Mouse (Mus musculus) limb, embryonic 11.5 days (tissue): Measurements from ENCODE around the gene Sprr2h. TPM values are rescaled to one million over a fixed set of nuclear protein-coding genes. Genes with fewer than 3 reads are reported as not detected.

ENCODE experiments used
- ATAC-seq: fragments of 200-750 bp; cut with Nextera tagmentation; 2 replicates; pipeline ENCODE4 v1.8.0; 2017; ENCODE audit warnings: low read depth; ENCODE audit not compliant: insufficient number of reproducible peaks, low FRiP score, low TSS enrichment
- DNase-seq: peaks from one replicate; pipeline ENCODE4 v3.0.0-alpha.2; 2015; ENCODE audit warnings: low spot score
- H3K27ac ChIP-seq: fragments of 300-500 bp; sonication (generic); replicated peaks from 2 replicates; pipeline ENCODE4 v1.5.1; 2014; ENCODE audit warnings: low read depth, mild to moderate bottlenecking, low read length
- H3K27me3 ChIP-seq: fragments of 300-500 bp; sonication (generic); 2 replicates; pipeline ENCODE4 v1.6.1; 2014; ENCODE audit warnings: mild to moderate bottlenecking, low read length, mixed read lengths; ENCODE audit not compliant: control insufficient read depth, insufficient read depth
- H3K36me3 ChIP-seq: fragments of 300-500 bp; sonication (generic); 2 replicates; pipeline ENCODE4 v1.6.1; 2014; ENCODE audit warnings: mild to moderate bottlenecking, low read length, moderate library complexity, mixed read lengths; ENCODE audit not compliant: control insufficient read depth, insufficient read depth
- H3K4me1 ChIP-seq: fragments of 300-500 bp; sonication (generic); 2 replicates; pipeline ENCODE4 v1.6.1; 2014; ENCODE audit warnings: low read length, mixed read lengths; ENCODE audit not compliant: control insufficient read depth, insufficient read depth
- H3K4me2 ChIP-seq: fragments of 300-500 bp; sonication (generic); 2 replicates; pipeline ENCODE4 v1.6.1; 2014; ENCODE audit warnings: low read depth, mild to moderate bottlenecking, moderate library complexity; ENCODE audit not compliant: severe bottlenecking
- H3K4me3 ChIP-seq: fragments of 300-500 bp; sonication (generic); 2 replicates; pipeline ENCODE4 v1.5.1; 2014; ENCODE audit warnings: low read depth, low read length
- H3K9ac ChIP-seq: fragments of 300-500 bp; sonication (generic); 2 replicates; pipeline ENCODE4 v1.6.1; 2014; ENCODE audit warnings: mild to moderate bottlenecking, low read length
- H3K9me3 ChIP-seq: fragments of 300-500 bp; sonication (generic); 2 replicates; pipeline ENCODE4 v1.6.1; 2016; ENCODE audit warnings: low read length; ENCODE audit not compliant: control insufficient read depth
- WGBS: fragments of 180-500 bp; shearing (Covaris S2); extraction: QIAGEN DNeasy Blood & Tissue Kit; methylation state at CpG from one replicate; pipeline ENCODE4 v1.1.7; 2014; 5-methylcytosine and 5-hydroxymethylcytosine counted together
- polyA plus RNA-seq: library from polyadenylated mRNA; unstranded; fragments of >200 nt; fragmentation: Nextera tagmentation; extraction: Ambion mirVana; gene quantifications from 2 replicates; pipeline ENCODE4 v1.2.1, GENCODE M21; 2014

The Sprr2h gene
- polyA plus RNA-seq, result not detected in 2 replicates

DNA sequence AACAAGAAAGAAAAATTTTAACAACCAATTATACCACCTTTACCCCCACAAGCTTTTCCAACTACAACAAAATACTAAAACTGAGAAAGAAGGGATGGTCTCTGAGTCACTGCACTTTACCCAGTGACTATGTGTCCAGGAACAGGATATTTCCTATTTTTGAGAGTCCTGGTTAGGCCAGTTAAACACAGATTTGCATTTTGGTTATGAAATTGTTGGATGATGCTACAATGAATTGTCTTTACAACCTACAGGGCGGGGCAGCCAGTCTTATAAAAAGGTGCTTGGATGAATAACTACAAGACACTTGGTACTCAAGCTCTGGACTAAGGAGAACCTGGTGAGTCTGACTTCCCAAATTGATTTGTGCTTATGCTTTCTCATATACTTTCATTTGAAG is at the start of gene Sprr2h:
Gene Sprr2h, plus strand, starts transcription at position 301 of the 400 bp plus-strand sequence.
- no peak for DNase-seq
- no peak for ATAC-seq
- Histone ChIP-seq H3K27me3 (no peaks in the 10 kb centered on the region), H3K9me3 (no peaks in the 10 kb centered on the region), H3K27ac (no peak within 1 kb of the TSS), H3K4me3 (no peak within 1 kb of the TSS), H3K4me2 (no peak within 1 kb of the TSS), H3K4me1 (no peaks in the 10 kb centered on the region), H3K36me3 (no peaks in the 10 kb centered on the region), H3K9ac (no peak within 1 kb of the TSS)
- 89% methylated on average over 1 of the region's 1 CpGs for WGBS

DNA sequence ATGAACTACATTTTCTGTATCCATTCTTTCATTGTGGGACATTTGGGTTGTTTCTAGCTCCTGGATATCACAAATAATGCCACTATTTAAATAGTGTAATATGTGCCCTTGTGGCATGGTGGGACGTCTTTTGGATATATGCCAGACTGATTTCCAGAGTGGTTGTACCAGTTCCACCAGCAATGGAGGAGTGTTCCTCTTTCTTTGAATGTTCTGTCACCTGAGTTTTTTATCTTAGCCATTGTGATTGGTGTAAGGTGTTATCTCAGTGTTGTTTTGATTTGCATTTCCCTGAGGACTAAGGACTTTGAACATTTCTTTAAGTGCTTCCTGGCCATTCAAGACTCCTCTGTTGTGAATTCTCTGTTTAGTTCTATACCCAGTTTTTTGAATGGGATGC is 49.2 kb upstream of the Sprr2h start:
- Histone ChIP-seq H3K36me3 (no peaks in the 10 kb centered on the region), H3K4me2 (no peak overlapping the region), H3K9ac (no peak overlapping the region), H3K9me3 (no peaks in the 10 kb centered on the region), H3K27me3 (no peaks in the 10 kb centered on the region), H3K27ac (no peak overlapping the region), H3K4me1 (no peaks in the 10 kb centered on the region), H3K4me3 (no peak overlapping the region)
- DNase-seq (no peak), ATAC-seq (no peak)
- WGBS, result 83% methylated on average over 1 of the region's 1 CpGs

DNA sequence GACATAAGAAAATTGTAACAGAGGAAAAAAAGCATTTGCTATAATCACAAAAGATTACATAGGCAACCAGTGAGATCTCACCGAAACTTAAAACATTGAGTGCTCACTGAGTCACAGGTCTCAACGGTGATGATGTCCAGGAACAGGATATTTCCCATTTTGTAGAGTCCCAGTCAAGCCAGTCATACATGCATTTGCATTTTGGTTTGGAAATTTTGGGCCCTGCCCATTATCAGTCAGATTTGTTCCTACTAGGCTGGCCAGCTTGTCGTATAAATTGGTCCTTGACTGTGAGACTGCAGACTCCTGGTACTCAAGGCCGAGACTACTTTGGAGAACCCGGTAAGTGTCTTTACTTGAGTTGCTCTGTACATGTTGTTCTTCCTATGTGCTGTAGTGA is 46.6 kb upstream of the Sprr2h start, which contains the start of gene Sprr2d:
Gene Sprr2d, plus strand, starts transcription at position 301 of the 400 bp plus-strand sequence.
- no peak for DNase-seq
- H3K27me3 ChIP-seq, result no peaks in the 10 kb centered on the region
- H3K4me1 ChIP-seq, result no peaks in the 10 kb centered on the region
- no peaks in the 10 kb centered on the region for H3K36me3 ChIP-seq
- no peak for ATAC-seq
- no peak within 1 kb of the TSS for H3K9ac ChIP-seq
- H3K4me3 ChIP-seq, result no peak within 1 kb of the TSS
- H3K9me3 ChIP-seq, result no peaks in the 10 kb centered on the region
- WGBS, result 93% methylated on average over 5 of the region's 5 CpGs
- no peak within 1 kb of the TSS for H3K4me2 ChIP-seq
- no peak within 1 kb of the TSS for H3K27ac ChIP-seq

DNA sequence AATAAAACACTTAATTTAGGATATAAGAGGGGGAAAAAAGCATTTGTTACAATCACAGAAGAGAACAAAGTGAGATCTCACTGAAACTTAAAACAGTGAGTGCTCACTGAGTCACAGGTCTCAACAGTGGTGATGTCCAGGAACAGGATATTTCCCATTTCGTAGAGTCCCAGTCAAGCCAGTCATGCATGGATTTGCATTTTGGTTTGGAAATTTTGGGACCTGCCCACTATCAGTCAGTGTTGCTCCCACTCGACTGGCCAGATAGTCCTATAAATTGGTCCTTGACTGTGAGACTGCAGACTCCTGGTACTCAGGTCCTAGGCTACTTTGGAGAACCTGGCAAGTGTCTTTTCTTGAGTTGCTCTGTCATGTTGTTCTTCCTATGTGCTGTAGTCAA is 33.6 kb upstream of the Sprr2h start, which contains the start of gene Sprr2e:
Gene Sprr2e, plus strand, starts transcription at position 301 of the 400 bp plus-strand sequence.
- H3K9ac ChIP-seq, result no peak within 1 kb of the TSS
- H3K4me3 ChIP-seq, result no peak within 1 kb of the TSS
- H3K4me1 ChIP-seq, result no peaks in the 10 kb centered on the region
- DNase-seq (no peak), ATAC-seq (no peak)
- H3K27me3 ChIP-seq, result no peaks in the 10 kb centered on the region
- H3K36me3 ChIP-seq, result no peaks in the 10 kb centered on the region
- no peaks in the 10 kb centered on the region for H3K9me3 ChIP-seq
- 86% methylated on average over 2 of the region's 2 CpGs for WGBS
- no peak within 1 kb of the TSS for H3K4me2 ChIP-seq
- H3K27ac ChIP-seq, result no peak within 1 kb of the TSS

DNA sequence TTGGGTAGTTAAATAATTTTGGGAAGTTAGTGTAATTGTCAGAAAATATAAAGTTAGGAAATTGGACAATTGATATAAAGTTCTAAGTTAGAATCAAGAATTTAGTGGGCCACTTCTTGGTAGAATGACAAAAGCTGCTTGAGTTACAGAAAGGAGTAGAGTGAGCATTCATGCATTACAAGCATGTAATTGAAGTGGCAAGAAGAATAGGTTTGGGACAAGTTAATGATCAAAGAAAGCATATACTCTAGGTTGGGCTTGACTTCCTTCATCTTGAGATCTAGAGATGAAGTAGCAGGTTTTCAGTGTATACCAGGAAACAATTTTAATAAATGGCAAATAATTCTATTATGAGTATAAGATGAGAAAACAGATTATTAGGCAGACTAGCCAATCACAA is 23.9 kb upstream of the Sprr2h start:
- Histone ChIP-seq H3K4me2 (no peak overlapping the region), H3K4me1 (no peaks in the 10 kb centered on the region), H3K27ac (no peak overlapping the region), H3K9ac (no peak overlapping the region), H3K9me3 (no peaks in the 10 kb centered on the region), H3K27me3 (no peaks in the 10 kb centered on the region), H3K36me3 (no peaks in the 10 kb centered on the region), H3K4me3 (no peak overlapping the region)
- DNase-seq, result no peak
- no peak for ATAC-seq

DNA sequence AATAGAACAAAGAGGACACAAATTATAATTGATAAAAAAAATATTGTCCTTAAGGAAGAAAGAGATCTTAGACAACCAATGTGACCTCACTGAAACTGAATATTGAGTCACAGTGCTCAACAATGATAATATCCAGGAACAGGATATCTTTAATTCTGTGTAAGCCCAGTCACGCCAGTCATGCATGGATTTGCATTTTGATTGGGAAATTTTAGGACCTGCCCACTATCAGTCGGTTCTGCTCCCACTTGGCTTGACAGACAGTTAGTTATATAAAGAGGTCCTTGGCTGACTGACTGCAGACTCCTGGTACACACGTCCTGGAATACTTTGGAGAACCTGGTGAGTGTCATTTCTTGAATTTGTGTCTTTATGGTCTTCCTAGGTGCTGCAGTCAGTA is 20.6 kb upstream of the Sprr2h start, which contains the start of gene Sprr2f:
Gene Sprr2f, plus strand, starts transcription at position 301 of the 400 bp plus-strand sequence.
- Histone ChIP-seq H3K4me3 (no peak within 1 kb of the TSS), H3K27ac (no peak within 1 kb of the TSS), H3K4me1 (no peaks in the 10 kb centered on the region), H3K36me3 (no peaks in the 10 kb centered on the region), H3K9ac (no peak within 1 kb of the TSS), H3K27me3 (no peaks in the 10 kb centered on the region), H3K4me2 (no peak within 1 kb of the TSS), H3K9me3 (no peaks in the 10 kb centered on the region)
- 77% methylated on average over 3 of the region's 3 CpGs for whole genome bisulfite sequencing
- DNase-seq, result no peak
- ATAC-seq, result no peak

DNA sequence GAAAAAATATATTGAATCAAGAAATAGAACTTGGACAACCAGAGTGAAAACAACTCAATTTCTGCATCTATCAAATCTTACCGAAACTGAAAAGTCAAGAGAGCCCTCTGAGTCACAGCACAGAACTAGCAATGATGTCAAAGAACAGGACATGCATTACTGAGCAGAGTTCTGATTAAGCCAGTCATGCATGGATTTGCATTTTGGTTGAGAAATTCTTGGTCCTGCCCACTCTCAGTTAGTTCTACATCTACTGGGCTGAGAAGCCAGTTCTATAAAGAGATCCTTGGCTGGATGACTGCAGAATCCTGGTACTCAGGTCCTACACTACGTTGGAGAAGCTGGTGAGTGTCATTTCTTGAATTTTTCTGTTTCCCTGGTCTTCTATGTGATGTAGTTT is 11.9 kb upstream of the Sprr2h start:
- no peak overlapping the region for H3K27ac ChIP-seq
- ATAC-seq (no peak), DNase-seq (no peak)
- H3K9me3 ChIP-seq, result no peaks in the 10 kb centered on the region
- H3K27me3 ChIP-seq, result no peaks in the 10 kb centered on the region
- 86% methylated on average over 2 of the region's 2 CpGs for WGBS
- no peak overlapping the region for H3K4me3 ChIP-seq
- H3K9ac ChIP-seq, result no peak overlapping the region
- H3K4me2 ChIP-seq, result no peak overlapping the region
- no peaks in the 10 kb centered on the region for H3K4me1 ChIP-seq
- no peaks in the 10 kb centered on the region for H3K36me3 ChIP-seq

DNA sequence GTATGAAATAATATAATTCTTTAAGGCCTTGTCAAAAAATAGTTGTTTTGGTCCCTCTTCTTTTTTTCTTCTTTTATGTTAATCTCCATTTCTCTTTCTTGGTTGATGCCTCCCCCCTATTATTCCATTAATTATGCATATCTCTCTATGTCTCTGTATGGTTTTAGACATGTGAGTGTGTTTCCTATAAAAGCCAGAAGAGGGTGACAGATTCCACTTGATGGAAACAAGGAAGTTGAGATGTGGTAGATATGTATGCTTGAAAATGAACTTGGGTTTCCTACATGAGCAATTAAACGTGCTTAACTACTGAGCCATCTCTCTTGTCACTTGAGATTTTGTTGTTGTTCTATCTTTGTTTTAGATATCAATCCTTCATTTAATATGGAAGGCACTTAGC is 8.8 kb downstream of the Sprr2h start:
- Histone ChIP-seq H3K36me3 (no peaks in the 10 kb centered on the region), H3K4me3 (no peak overlapping the region), H3K9me3 (no peaks in the 10 kb centered on the region), H3K27ac (no peak overlapping the region), H3K4me2 (no peak overlapping the region), H3K4me1 (no peaks in the 10 kb centered on the region), H3K27me3 (no peaks in the 10 kb centered on the region), H3K9ac (no peak overlapping the region)
- WGBS, result 71% methylated on average over 1 of the region's 1 CpGs
- no peak for ATAC-seq
- no peak for DNase-seq

DNA sequence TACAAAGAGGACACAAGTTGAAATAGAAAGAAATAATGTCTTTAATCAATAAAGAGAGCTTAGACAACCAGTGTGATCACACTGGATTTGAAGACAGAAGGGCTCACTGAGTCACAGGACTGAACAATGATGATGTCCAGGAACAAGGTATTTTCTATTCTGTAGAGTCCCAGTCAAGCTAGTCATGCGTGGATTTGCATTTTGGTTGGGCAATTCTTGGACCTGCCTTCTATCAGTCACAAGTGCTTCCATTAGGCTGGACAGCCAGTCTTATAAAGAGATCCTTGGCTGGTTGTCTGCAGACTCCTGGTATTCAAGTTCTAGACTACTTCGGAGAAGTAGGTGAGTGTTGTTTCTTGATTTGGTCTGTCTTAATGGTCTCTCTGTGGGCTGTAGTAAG is 22.2 kb downstream of the Sprr2h start, which contains the start of gene Sprr2i:
Gene Sprr2i, plus strand, starts transcription at position 301 of the 400 bp plus-strand sequence.
- H3K27me3 ChIP-seq, result no peaks in the 10 kb centered on the region
- no peaks in the 10 kb centered on the region for H3K4me1 ChIP-seq
- H3K9ac ChIP-seq, result no peak within 1 kb of the TSS
- H3K9me3 ChIP-seq, result no peaks in the 10 kb centered on the region
- 93% methylated on average over 2 of the region's 2 CpGs for WGBS
- DNase-seq, result no peak
- no peak within 1 kb of the TSS for H3K4me2 ChIP-seq
- no peaks in the 10 kb centered on the region for H3K36me3 ChIP-seq
- H3K4me3 ChIP-seq, result no peak within 1 kb of the TSS
- H3K27ac ChIP-seq, result no peak within 1 kb of the TSS
- ATAC-seq, result no peak
